Mouse (Mus musculus) lung, postnatal 36 days (tissue): ENCODE results near the gene Cdhr5.

Experiments
- DNase-seq: peaks from one replicate; pipeline ENCODE4 v3.0.0; 2022; ENCODE audit warnings: mixed read lengths

The Cdhr5 gene

GRCm38 (mm10) chr7:141276546-141276945, at the start of gene Cdhr5:
Cdhr5 (minus strand) TSS chr7:141276786.
- DNase-seq: no peak

GRCm38 (mm10) chr7:141324686-141325085, 48.1 kb upstream of the Cdhr5 start:
- no peak for DNase-seq

- DNase-seq: no peak
Measured at GRCm38 (mm10) chr7:141319446-141319845, 42.9 kb upstream of the Cdhr5 start.

GRCm38 (mm10) chr7:141317619-141318132, 41.1 kb upstream of the Cdhr5 start:
- no peak for DNase-seq

GRCm38 (mm10) chr7:141315974-141316373, 39.4 kb upstream of the Cdhr5 start:
- peak; percentile 64 for DNase-seq

- DNase-seq: no peak
Measured at GRCm38 (mm10) chr7:141315076-141315475, 38.5 kb upstream of the Cdhr5 start.

GRCm38 (mm10) chr7:141314416-141314815, 37.8 kb upstream of the Cdhr5 start:
- no peak for DNase-seq

- DNase-seq: no peak
Measured at GRCm38 (mm10) chr7:141304537-141304936, 28.0 kb upstream of the Cdhr5 start.

- no peak for DNase-seq
Measured at GRCm38 (mm10) chr7:141302702-141303268, 26.2 kb upstream of the Cdhr5 start.

GRCm38 (mm10) chr7:141301386-141301785, 24.8 kb upstream of the Cdhr5 start:
- no peak for DNase-seq

GRCm38 (mm10) chr7:141299175-141299574, 22.6 kb upstream of the Cdhr5 start:
- DNase-seq: no peak

GRCm38 (mm10) chr7:141297926-141298650, 21.5 kb upstream of the Cdhr5 start:
- no peak for DNase-seq

GRCm38 (mm10) chr7:141294479-141294878, 17.9 kb upstream of the Cdhr5 start:
- DNase-seq: no peak

- peak; percentile 42 for DNase-seq
Measured at GRCm38 (mm10) chr7:141293852-141294471, 17.4 kb upstream of the Cdhr5 start.

- DNase-seq: no peak
Measured at GRCm38 (mm10) chr7:141292583-141293388, 16.2 kb upstream of the Cdhr5 start.

GRCm38 (mm10) chr7:141291921-141292582, 15.5 kb upstream of the Cdhr5 start, which contains the start of gene Drd4:
Drd4 (plus strand) TSS chr7:141292006.
- DNase-seq: no peak

GRCm38 (mm10) chr7:141288042-141288441, 11.5 kb upstream of the Cdhr5 start:
- DNase-seq: no peak

GRCm38 (mm10) chr7:141282756-141283155, 6.2 kb upstream of the Cdhr5 start:
- no peak for DNase-seq

- no peak for DNase-seq
Measured at GRCm38 (mm10) chr7:141281442-141281841, 4.9 kb upstream of the Cdhr5 start.

GRCm38 (mm10) chr7:141278766-141279590, 2.4 kb upstream of the Cdhr5 start, which contains the start of gene Sct:
Sct (minus strand) TSS chr7:141279133.
- peak; percentile 17 for DNase-seq
